Mouse (Mus musculus) neural tube, embryonic 14.5 days (tissue): ENCODE results near the gene Prelid1. TPM values are rescaled to one million over a fixed set of nuclear protein-coding genes. Genes with fewer than 3 reads are reported as not detected.

Source experiments
- ATAC-seq: fragments of 200-750 bp; cut with Nextera tagmentation; 2 replicates; pipeline ENCODE4 v1.8.0; 2017; ENCODE audit warnings: low read depth, mild to moderate bottlenecking, moderate TSS enrichment, moderate library complexity
- H3K27ac ChIP-seq: fragments of 300-500 bp; sonication (generic); 2 replicates; pipeline ENCODE4 v1.5.1; 2014; ENCODE audit warnings: low read depth, mild to moderate bottlenecking, control low read depth, low read length, moderate library complexity, mixed read lengths
- H3K27me3 ChIP-seq: fragments of 300-500 bp; sonication (generic); 2 replicates; pipeline ENCODE4 v1.6.1; 2014; ENCODE audit warnings: low read length; ENCODE audit not compliant: control insufficient read depth, insufficient read depth
- H3K36me3 ChIP-seq: fragments of 300-500 bp; sonication (generic); 2 replicates; pipeline ENCODE4 v1.6.1; 2014; ENCODE audit warnings: low read length, mixed read lengths; ENCODE audit not compliant: control insufficient read depth, insufficient read depth
- H3K4me1 ChIP-seq: fragments of 300-500 bp; sonication (generic); 2 replicates; pipeline ENCODE4 v1.6.1; 2014; ENCODE audit warnings: low read length; ENCODE audit not compliant: control insufficient read depth, insufficient read depth
- H3K4me2 ChIP-seq: fragments of 300-500 bp; sonication (generic); 2 replicates; pipeline ENCODE4 v1.6.1; 2014; ENCODE audit warnings: mild to moderate bottlenecking, low read depth, low read length, control low read depth
- H3K4me3 ChIP-seq: fragments of 300-500 bp; sonication (generic); 2 replicates; pipeline ENCODE4 v1.5.1; 2014; ENCODE audit warnings: low read depth, low read length, control low read depth, mixed read lengths
- H3K9ac ChIP-seq: fragments of 300-500 bp; sonication (generic); replicated peaks from 2 replicates; pipeline ENCODE4 v1.6.1; 2014; ENCODE audit warnings: low read depth, mild to moderate bottlenecking, control low read depth, low read length, mixed read lengths
- H3K9me3 ChIP-seq: fragments of 300-500 bp; sonication (generic); 2 replicates; pipeline ENCODE4 v1.6.1; 2016; ENCODE audit warnings: low read length; ENCODE audit not compliant: control insufficient read depth
- WGBS: fragments of 180-500 bp; shearing (Covaris S2); extraction: QIAGEN DNeasy Blood & Tissue Kit; methylation state at CpG from one replicate; pipeline ENCODE4 v1.1.7; 2014; 5-methylcytosine and 5-hydroxymethylcytosine counted together
- polyA plus RNA-seq: library from polyadenylated mRNA; unstranded; fragments of >200 nt; fragmentation: Nextera tagmentation; extraction: Ambion mirVana; gene quantifications from 2 replicates; pipeline ENCODE4 v1.2.1, GENCODE M21; 2014

Prelid1 gene
- 316 and 329 TPM in 2 replicates for polyA plus RNA-seq

- ATAC-seq, result no peak
- Histone ChIP-seq H3K27ac (no peak within 1 kb of the TSS; the same call in 1 of the 2 replicates), H3K4me3 (peak within 1 kb of the TSS; percentile 100), H3K36me3 (peaks cover 34% of the 10 kb centered on the region), H3K4me1 (peaks cover 21% of the 10 kb centered on the region; the same call in 1 of the 2 replicates), H3K9ac (peak within 1 kb of the TSS; percentile 95), H3K27me3 (no peaks in the 10 kb centered on the region), H3K4me2 (peak within 1 kb of the TSS; percentile 86), H3K9me3 (no peaks in the 10 kb centered on the region)
- WGBS, result 92% methylated on average over 4 of the region's 4 CpGs
Measured at GRCm38 (mm10) chr13:55319931-55320533, at the start of gene Prelid1. Prelid1 (plus strand) TSS chr13:55320500.

GRCm38 (mm10) chr13:55277203-55277602 is 43.1 kb upstream of the Prelid1 start:
- no peaks in the 10 kb centered on the region for H3K27me3 ChIP-seq
- 78% methylated on average over 5 of the region's 5 CpGs for WGBS
- no peaks in the 10 kb centered on the region for H3K9me3 ChIP-seq
- ATAC-seq, result no peak
- no peak overlapping the region for H3K27ac ChIP-seq
- no peak overlapping the region for H3K4me3 ChIP-seq
- no peak overlapping the region for H3K9ac ChIP-seq
- peaks cover 42% of the 10 kb centered on the region for H3K36me3 ChIP-seq
- H3K4me1 ChIP-seq, result no peaks in the 10 kb centered on the region
- no peak overlapping the region for H3K4me2 ChIP-seq

- Histone ChIP-seq H3K9me3 (no peaks in the 10 kb centered on the region), H3K27me3 (no peaks in the 10 kb centered on the region), H3K4me2 (no peak overlapping the region), H3K4me1 (no peaks in the 10 kb centered on the region), H3K36me3 (peaks cover 40% of the 10 kb centered on the region), H3K4me3 (no peak overlapping the region), H3K27ac (no peak overlapping the region), H3K9ac (no peak overlapping the region)
- no peak for ATAC-seq
- 90% methylated on average over 5 of the region's 5 CpGs for WGBS
Measured at GRCm38 (mm10) chr13:55277646-55278045, 42.7 kb upstream of the Prelid1 start.

- Histone ChIP-seq H3K36me3 (peaks cover 48% of the 10 kb centered on the region), H3K27ac (no peak overlapping the region), H3K4me3 (no peak overlapping the region), H3K4me2 (no peak overlapping the region), H3K9me3 (no peaks in the 10 kb centered on the region), H3K27me3 (no peaks in the 10 kb centered on the region), H3K9ac (no peak overlapping the region), H3K4me1 (no peaks in the 10 kb centered on the region)
- 87% methylated on average over 3 of the region's 3 CpGs for WGBS
- ATAC-seq, result no peak
Measured at GRCm38 (mm10) chr13:55288854-55289253, 31.4 kb upstream of the Prelid1 start.

GRCm38 (mm10) chr13:55296760-55297159 is 23.5 kb upstream of the Prelid1 start:
- H3K27me3 ChIP-seq, result no peaks in the 10 kb centered on the region
- H3K9me3 ChIP-seq, result no peaks in the 10 kb centered on the region
- H3K9ac ChIP-seq, result no peak overlapping the region
- H3K4me3 ChIP-seq, result no peak overlapping the region
- H3K4me1 ChIP-seq, result no peaks in the 10 kb centered on the region
- 84% methylated on average over 1 of the region's 1 CpGs for WGBS
- peaks cover 51% of the 10 kb centered on the region for H3K36me3 ChIP-seq
- H3K4me2 ChIP-seq, result no peak overlapping the region
- no peak for ATAC-seq
- H3K27ac ChIP-seq, result no peak overlapping the region

GRCm38 (mm10) chr13:55300913-55301312 is 19.4 kb upstream of the Prelid1 start:
- Histone ChIP-seq H3K4me2 (no peak overlapping the region), H3K36me3 (peaks cover 54% of the 10 kb centered on the region), H3K4me3 (no peak overlapping the region), H3K9ac (no peak overlapping the region), H3K4me1 (no peaks in the 10 kb centered on the region), H3K27ac (no peak overlapping the region), H3K27me3 (no peaks in the 10 kb centered on the region), H3K9me3 (no peaks in the 10 kb centered on the region)
- no peak for ATAC-seq
- 91% methylated on average over 5 of the region's 5 CpGs for WGBS

- H3K9me3 ChIP-seq, result no peaks in the 10 kb centered on the region
- no peak overlapping the region for H3K9ac ChIP-seq
- no peaks in the 10 kb centered on the region for H3K27me3 ChIP-seq
- H3K36me3 ChIP-seq, result peaks cover 70% of the 10 kb centered on the region
- H3K27ac ChIP-seq, result no peak overlapping the region
- 92% methylated on average over 8 of the region's 8 CpGs for WGBS
- no peak overlapping the region for H3K4me3 ChIP-seq
- no peak for ATAC-seq
- no peak overlapping the region for H3K4me2 ChIP-seq
- H3K4me1 ChIP-seq, result no peaks in the 10 kb centered on the region
Measured at GRCm38 (mm10) chr13:55312028-55312630, 8.2 kb upstream of the Prelid1 start.

GRCm38 (mm10) chr13:55313051-55313450 is 7.2 kb upstream of the Prelid1 start:
- no peak for ATAC-seq

GRCm38 (mm10) chr13:55314891-55315412 is 5.3 kb upstream of the Prelid1 start:
- 85% methylated on average over 2 of the region's 2 CpGs for WGBS
- Histone ChIP-seq H3K4me1 (no peaks in the 10 kb centered on the region), H3K27me3 (no peaks in the 10 kb centered on the region), H3K4me2 (no peak overlapping the region), H3K4me3 (no peak overlapping the region), H3K9me3 (no peaks in the 10 kb centered on the region), H3K27ac (no peak overlapping the region), H3K36me3 (peaks cover 60% of the 10 kb centered on the region), H3K9ac (no peak overlapping the region)
- ATAC-seq, result no peak

More at GRCm38 (mm10) chr13:55313051-55313450, 7.2 kb upstream of the Prelid1 start:
- no peaks in the 10 kb centered on the region for H3K27me3 ChIP-seq
- no peak overlapping the region for H3K4me3 ChIP-seq
- H3K36me3 ChIP-seq, result peaks cover 64% of the 10 kb centered on the region
- H3K4me2 ChIP-seq, result no peak overlapping the region
- no peak overlapping the region for H3K9ac ChIP-seq
- H3K9me3 ChIP-seq, result no peaks in the 10 kb centered on the region
- no peak overlapping the region for H3K27ac ChIP-seq
- 81% methylated on average over 9 of the region's 9 CpGs for WGBS
- H3K4me1 ChIP-seq, result no peaks in the 10 kb centered on the region
